Mouse (Mus musculus) thymus, adult 2 months (tissue): ENCODE data around the gene 2900026A02Rik. TPM values are rescaled to one million over a fixed set of nuclear protein-coding genes. Genes with fewer than 3 reads are reported as not detected.

Source experiments
- DNase-seq: peaks from one replicate; pipeline ENCODE4 v3.0.0; 2021
- H3K27ac ChIP-seq: fragments of 200-500 bp; 2 replicates; pipeline ENCODE4 v1.5.1; 2012; ENCODE audit warnings: low read length, control low read depth; ENCODE audit not compliant: control insufficient read depth, insufficient read depth
- H3K27me3 ChIP-seq: fragments of 200-500 bp; 2 replicates; pipeline ENCODE4 v1.6.1; 2012; ENCODE audit warnings: mild to moderate bottlenecking, low read length, moderate library complexity, mixed read lengths; ENCODE audit not compliant: control insufficient read depth, insufficient read depth
- H3K36me3 ChIP-seq: fragments of 200-500 bp; 2 replicates; pipeline ENCODE4 v1.6.1; 2012; ENCODE audit warnings: mild to moderate bottlenecking, low read length, moderate library complexity; ENCODE audit not compliant: control insufficient read depth, insufficient read depth
- H3K4me1 ChIP-seq: fragments of 200-500 bp; replicated peaks from 2 replicates; pipeline ENCODE4 v1.6.1; 2012; ENCODE audit warnings: low read length; ENCODE audit not compliant: control insufficient read depth, insufficient read depth
- H3K4me3 ChIP-seq: fragments of 200-500 bp; 2 replicates; pipeline ENCODE4 v1.5.1; 2012; ENCODE audit warnings: mild to moderate bottlenecking, low read length, control low read depth, moderate library complexity; ENCODE audit not compliant: control insufficient read depth, insufficient read depth
- CTCF ChIP-seq: fragments of 200-500 bp; IDR thresholded peaks from 2 replicates; pipeline ENCODE4 v1.5.1; 2012; ENCODE audit warnings: mild to moderate bottlenecking, control low read depth, low read length, moderate library complexity, borderline replicate concordance; ENCODE audit not compliant: control insufficient read depth, poor library complexity, insufficient read depth; ENCODE audit errors: extremely low read depth
- POLR2A ChIP-seq: fragments of 200-500 bp; IDR thresholded peaks from 2 replicates; pipeline ENCODE4 v1.6.1; 2012; ENCODE audit warnings: mild to moderate bottlenecking, low read length, control low read depth, moderate library complexity; ENCODE audit not compliant: control insufficient read depth, poor library complexity, insufficient read depth; ENCODE audit errors: extremely low read depth
- WGBS: fragments of 180-500 bp; shearing (Covaris S2); methylation state at CpG from one replicate; pipeline ENCODE4 v1.1.7; 2018; 5-methylcytosine and 5-hydroxymethylcytosine counted together
- polyA plus RNA-seq: library from polyadenylated mRNA; depleted of rRNA; stranded (reverse); fragments of >200 nt; gene quantifications from 2 replicates; pipeline ENCODE4 v1.2.3, GENCODE M21; 2012

The 2900026A02Rik gene
- polyA plus RNA-seq, 1 experiment: 6.9 TPM

GRCm38 (mm10) chr5:113149052-113149451, 72.0 kb downstream of the 2900026A02Rik start:
- H3K36me3 ChIP-seq: no peaks in the 10 kb centered on the region
- no peak overlapping the region for H3K4me3 ChIP-seq
- no peak overlapping the region for H3K27ac ChIP-seq
- no peak for TF ChIP-seq CTCF
- TF ChIP-seq POLR2A: no peak
- no peaks in the 10 kb centered on the region for H3K27me3 ChIP-seq
- DNase-seq: no peak
- 80% methylated on average over 7 of the region's 7 CpGs for WGBS
- H3K4me1 ChIP-seq: peaks cover 24% of the 10 kb centered on the region

GRCm38 (mm10) chr5:113147994-113148471, 73.0 kb downstream of the 2900026A02Rik start:
- DNase-seq: no peak
- Histone ChIP-seq H3K4me3 (no peak overlapping the region), H3K4me1 (peaks cover 20% of the 10 kb centered on the region), H3K27me3 (no peaks in the 10 kb centered on the region), H3K27ac (no peak overlapping the region), H3K36me3 (no peaks in the 10 kb centered on the region)
- no peak for TF ChIP-seq POLR2A
- TF ChIP-seq CTCF: no peak
- WGBS: 91% methylated on average over 13 of the region's 13 CpGs

GRCm38 (mm10) chr5:113146656-113147055, 74.4 kb downstream of the 2900026A02Rik start:
- TF ChIP-seq CTCF (no peak), POLR2A (no peak)

GRCm38 (mm10) chr5:113145171-113145570, 75.9 kb downstream of the 2900026A02Rik start:
- Histone ChIP-seq H3K4me3 (no peak overlapping the region), H3K27me3 (no peaks in the 10 kb centered on the region), H3K4me1 (no peaks in the 10 kb centered on the region; the same call in 1 of the 2 replicates), H3K27ac (no peak overlapping the region), H3K36me3 (no peaks in the 10 kb centered on the region)
- TF ChIP-seq POLR2A (no peak), CTCF (no peak)
- no peak for DNase-seq
- 72% methylated on average over 9 of the region's 9 CpGs for WGBS

More at GRCm38 (mm10) chr5:113146656-113147055, 74.4 kb downstream of the 2900026A02Rik start:
- WGBS: 78% methylated on average over 2 of the region's 2 CpGs
- no peak overlapping the region for H3K27ac ChIP-seq
- peaks cover 11% of the 10 kb centered on the region for H3K4me1 ChIP-seq
- no peak for DNase-seq
- H3K27me3 ChIP-seq: no peaks in the 10 kb centered on the region
- H3K4me3 ChIP-seq: no peak overlapping the region
- H3K36me3 ChIP-seq: no peaks in the 10 kb centered on the region

- 74% methylated on average over 11 of the region's 11 CpGs for WGBS
- H3K4me3 ChIP-seq: no peak overlapping the region
Measured at GRCm38 (mm10) chr5:113142486-113142885, 78.5 kb downstream of the 2900026A02Rik start.

GRCm38 (mm10) chr5:113142018-113142417, 79.0 kb downstream of the 2900026A02Rik start:
- WGBS: 97% methylated on average over 5 of the region's 5 CpGs
- no peaks in the 10 kb centered on the region for H3K36me3 ChIP-seq
- no peak overlapping the region for H3K4me3 ChIP-seq
- H3K27me3 ChIP-seq: no peaks in the 10 kb centered on the region
- no peak overlapping the region for H3K27ac ChIP-seq
- DNase-seq: no peak
- H3K4me1 ChIP-seq: peaks cover 20% of the 10 kb centered on the region
- TF ChIP-seq CTCF (no peak), POLR2A (no peak)

More at GRCm38 (mm10) chr5:113142486-113142885, 78.5 kb downstream of the 2900026A02Rik start:
- Histone ChIP-seq H3K27me3 (no peaks in the 10 kb centered on the region), H3K27ac (no peak overlapping the region), H3K4me1 (peaks cover 15% of the 10 kb centered on the region), H3K36me3 (no peaks in the 10 kb centered on the region)
- no peak for DNase-seq
- TF ChIP-seq CTCF (no peak), POLR2A (no peak)

- no peak for DNase-seq
- no peak for TF ChIP-seq CTCF
- TF ChIP-seq POLR2A: no peak
- Histone ChIP-seq H3K4me1 (peaks cover 20% of the 10 kb centered on the region), H3K4me3 (no peak overlapping the region), H3K27ac (no peak overlapping the region), H3K27me3 (no peaks in the 10 kb centered on the region), H3K36me3 (no peaks in the 10 kb centered on the region)
- WGBS: 98% methylated on average over 5 of the region's 5 CpGs
Measured at GRCm38 (mm10) chr5:113140872-113141271, 80.2 kb downstream of the 2900026A02Rik start.
